Mouse (Mus musculus) C2C12 (cell line): ENCODE data around the gene Ctdnep1.

Experiments used
- CTCF ChIP-seq: IDR thresholded peaks from one replicate; pipeline ENCODE4 v1.5.1; 2011; ENCODE audit not compliant: control insufficient read depth, insufficient read depth, insufficient read length
- MAX ChIP-seq: IDR thresholded peaks from one replicate; pipeline ENCODE4 v1.6.1; 2011; ENCODE audit warnings: mild to moderate bottlenecking, control low read depth
- MYOD1 ChIP-seq: IDR thresholded peaks from one replicate; pipeline ENCODE4 v1.6.1; 2011; ENCODE audit warnings: low read depth; ENCODE audit not compliant: control insufficient read depth, insufficient read length
- MYOG ChIP-seq: IDR thresholded peaks from one replicate; pipeline ENCODE4 v1.6.1; 2011; ENCODE audit not compliant: control insufficient read depth, insufficient read length; ENCODE audit errors: extremely low read depth
- USF1 ChIP-seq: IDR thresholded peaks from one replicate; pipeline ENCODE4 v1.6.1; 2011; ENCODE audit warnings: low read depth, mild to moderate bottlenecking, control low read depth, moderate library complexity

DNA sequence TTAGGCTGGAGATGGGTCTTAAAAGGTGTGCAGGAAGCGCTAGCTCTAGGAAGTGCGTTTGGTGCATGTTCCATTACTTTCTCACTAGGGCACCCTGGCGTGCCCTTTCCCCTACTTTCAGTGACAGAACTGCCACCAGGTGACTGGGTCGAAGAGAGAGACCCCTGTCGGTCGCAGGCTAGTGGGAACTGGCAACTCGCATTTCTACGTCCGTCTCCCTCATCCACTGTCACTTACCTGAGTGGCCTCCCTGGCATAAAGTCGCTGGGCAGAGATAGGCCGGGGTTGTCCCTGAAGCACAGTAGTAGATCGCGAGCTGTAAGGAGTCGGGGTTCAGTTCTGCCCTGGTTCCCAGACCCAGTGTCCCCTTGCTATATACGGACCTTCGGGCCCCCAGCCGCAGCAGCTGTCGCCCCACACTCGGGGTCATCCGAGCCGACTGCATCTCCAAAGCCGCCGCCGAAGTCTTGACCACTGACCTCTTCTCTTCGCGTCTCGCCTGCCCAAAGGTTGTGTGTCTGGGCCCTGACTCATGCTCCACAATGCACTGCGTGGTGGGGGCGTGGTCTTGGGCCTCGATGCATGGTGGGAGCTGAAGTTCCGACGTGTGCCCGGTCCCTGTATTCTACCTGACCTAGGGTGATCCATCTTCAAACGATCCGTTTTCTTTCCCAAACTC lies 34.1 kb downstream of the Ctdnep1 start, which contains the start of gene Acadvl:
- TF ChIP-seq CTCF (no peak), MAX (peak; percentile 83), MYOD1 (no peak), USF1 (no peak), MYOG (no peak)
